Comparison of ENCODE assay signal across 7 mouse cellular contexts in the genomic region with DNA sequence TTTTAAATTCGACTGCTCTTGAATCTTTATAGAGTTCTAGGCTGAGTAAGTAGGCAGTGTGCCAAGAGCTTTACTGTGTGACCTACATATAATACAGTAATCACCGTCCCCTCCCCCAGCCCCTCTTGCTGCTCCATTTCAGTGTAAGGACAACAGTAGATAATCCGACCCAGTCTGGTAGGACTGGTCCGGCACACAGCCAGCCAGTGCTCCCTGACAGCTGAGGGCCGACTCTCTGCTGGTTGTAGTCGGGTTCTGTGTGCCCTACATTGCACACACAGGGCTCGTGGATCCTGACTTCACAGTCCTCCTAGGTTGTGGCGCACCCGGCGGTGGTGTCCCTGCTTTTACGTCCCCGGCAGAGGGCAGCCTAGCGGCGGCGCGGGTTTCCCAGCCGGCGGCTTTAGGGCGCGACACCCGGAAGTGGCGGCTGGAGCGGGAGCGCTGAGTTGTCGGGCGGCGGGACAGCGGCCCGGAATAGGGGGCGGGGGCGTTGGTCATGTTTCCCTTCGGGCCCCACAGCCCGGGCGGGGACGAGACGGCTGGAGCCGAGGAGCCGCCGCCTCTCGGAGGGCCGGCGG. TPM values are rescaled to one million over a fixed set of nuclear protein-coding genes. Genes with fewer than 3 reads are reported as not detected.
DNase-seq lines count a peak whose midpoint lies in the region; ATAC-seq and TF ChIP-seq lines count a peak whose summit lies in the region.

A gene (plus strand): TSS at position 433 of the 581 bp plus-strand sequence.

- H3K9me3 ChIP-seq in embryonic facial prominence, embryonic 10.5 days: no peaks in the 10 kb centered on the region
- no peaks in the 10 kb centered on the region for H3K9me3 ChIP-seq in intestine, postnatal 0 days (ENCODE audit: control insufficient read depth)
- H3K9me3 ChIP-seq in midbrain, embryonic 12.5 days: no peaks in the 10 kb centered on the region

- H3K4me3 ChIP-seq in embryonic facial prominence, embryonic 10.5 days: peak within 1 kb of the TSS; percentile 98
- peak within 1 kb of the TSS; percentile 89 for H3K4me3 ChIP-seq in intestine, postnatal 0 days (ENCODE audit: low read depth, low read length)
- peak within 1 kb of the TSS; percentile 98 for H3K4me3 ChIP-seq in midbrain, embryonic 12.5 days
- peak within 1 kb of the TSS; percentile 81 for H3K4me3 ChIP-seq in small intestine, adult 2 months (ENCODE audit: low read depth, low read length)

- H3K27me3 ChIP-seq in embryonic facial prominence, embryonic 10.5 days (replicated peaks; ENCODE audit: low read depth, poor library complexity, severe bottlenecking): no peaks in the 10 kb centered on the region
- no peaks in the 10 kb centered on the region for H3K27me3 ChIP-seq in intestine, postnatal 0 days (replicated peaks; ENCODE audit: control insufficient read depth, insufficient read depth, low read length)
- H3K27me3 ChIP-seq in midbrain, embryonic 12.5 days: no peaks in the 10 kb centered on the region
- H3K27me3 ChIP-seq in small intestine, adult 2 months (ENCODE audit: control insufficient read depth, insufficient read depth, low read length): no peaks in the 10 kb centered on the region

- peak; percentile 98 for DNase-seq in adrenal gland, postnatal 10 days
- DNase-seq in embryonic facial prominence, embryonic 10.5 days (ENCODE audit: low spot score): peak; percentile 95
- DNase-seq in gonadal fat pad, adult 2 months (ENCODE audit: low read depth): no peak
- peak; percentile 94 for DNase-seq in left cerebral cortex, postnatal 4 days

- H3K27ac ChIP-seq in embryonic facial prominence, embryonic 10.5 days (replicated peaks): peak within 1 kb of the TSS; percentile 94
- peak within 1 kb of the TSS; percentile 99 for H3K27ac ChIP-seq in intestine, postnatal 0 days (ENCODE audit: low read depth, low read length)
- peak within 1 kb of the TSS; percentile 94 for H3K27ac ChIP-seq in midbrain, embryonic 12.5 days (replicated peaks)
- H3K27ac ChIP-seq in small intestine, adult 2 months (ENCODE audit: insufficient read depth, low read depth, low read length): peak within 1 kb of the TSS; percentile 50

- ATAC-seq in intestine, postnatal 0 days: peak; percentile 94
- peak; percentile 94 for ATAC-seq in midbrain, embryonic 12.5 days (ENCODE audit: low FRiP score, low read depth)

- peak within 1 kb of the TSS; percentile 65 for H3K4me2 ChIP-seq in intestine, postnatal 0 days (replicated peaks; ENCODE audit: low read depth)
- H3K4me2 ChIP-seq in midbrain, embryonic 12.5 days (replicated peaks): peak within 1 kb of the TSS; percentile 88

- peak; percentile 69 for TF ChIP-seq POLR2A in small intestine, adult 2 months (IDR thresholded peaks at IDR 0.05; ENCODE audit: low read depth, low read length)

- peak; percentile 80 for TF ChIP-seq CTCF in intestine, postnatal 0 days (IDR thresholded peaks at IDR 0.05; ENCODE audit: low read depth)
- TF ChIP-seq CTCF in small intestine, adult 2 months (IDR thresholded peaks at IDR 0.05; ENCODE audit: extremely low read depth, insufficient read length, insufficient replicate concordance, low read depth, low read length): peak; percentile 40; the same call in 1 of the 2 replicates

- WGBS in embryonic facial prominence, embryonic 10.5 days: 2% methylated on average over 42 of the region's 42 CpGs
- WGBS in intestine, postnatal 0 days: under 1% methylated on average over 40 of the region's 42 CpGs
- WGBS in midbrain, embryonic 12.5 days: 2% methylated on average over 41 of the region's 42 CpGs
- WGBS in small intestine, adult 2 months: under 1% methylated on average over 35 of the region's 42 CpGs

- peak within 1 kb of the TSS; percentile 96 for H3K9ac ChIP-seq in intestine, postnatal 0 days (ENCODE audit: low read depth, low read length)
- H3K9ac ChIP-seq in midbrain, embryonic 12.5 days (replicated peaks): peak within 1 kb of the TSS; percentile 95

- intact Hi-C loops in left cerebral cortex, postnatal 4 days (cut with DNase I): no loop called here

- H3K4me1 ChIP-seq in embryonic facial prominence, embryonic 10.5 days: peaks cover 26% of the 10 kb centered on the region
- H3K4me1 ChIP-seq in intestine, postnatal 0 days (replicated peaks; ENCODE audit: control insufficient read depth, insufficient read depth, low read length): no peaks in the 10 kb centered on the region
- peaks cover 22% of the 10 kb centered on the region for H3K4me1 ChIP-seq in midbrain, embryonic 12.5 days
- H3K4me1 ChIP-seq in small intestine, adult 2 months (ENCODE audit: control insufficient read depth, insufficient read depth, insufficient read length, low read length): peaks cover 4% of the 10 kb centered on the region; the same call in 1 of the 2 replicates

- H3K36me3 ChIP-seq in embryonic facial prominence, embryonic 10.5 days (replicated peaks): peaks cover 28% of the 10 kb centered on the region
- H3K36me3 ChIP-seq in intestine, postnatal 0 days (ENCODE audit: control insufficient read depth, insufficient read depth): no peaks in the 10 kb centered on the region
- H3K36me3 ChIP-seq in midbrain, embryonic 12.5 days: 0 out of 2 replicates have a peak, but pooled peaks cover 5% of the 10 kb centered on the region
- peaks cover 6% of the 10 kb centered on the region; the same call in 1 of the 2 replicates for H3K36me3 ChIP-seq in small intestine, adult 2 months (ENCODE audit: control insufficient read depth, insufficient read depth, low read length)

RNA-seq across cellular contexts. Expression of the gene that starts here (rescaled TPM):
- total RNA-seq in adrenal gland, postnatal 10 days (2021): 10 to 100 TPM; 25.4 to 28.4 TPM
- polyA plus RNA-seq in embryonic facial prominence, embryonic 10.5 days (2016; fragmentation: Nextera tagmentation; extraction: Ambion mirVana): 9.0 and 9.3 TPM in 2 replicates
- polyA plus RNA-seq in gonadal fat pad, adult 2 months (2012; rRNA removed): 17.3 and 20.0 TPM in 2 replicates
- 9.8 and 10.5 TPM in 2 replicates for polyA plus RNA-seq in intestine, postnatal 0 days (2015; fragmentation: Nextera tagmentation; extraction: Ambion mirVana)
- total RNA-seq in left cerebral cortex, postnatal 4 days (2021): 10 to 100 TPM; 22.4 to 22.8 TPM
- polyA plus RNA-seq in midbrain, embryonic 12.5 days (2016; fragmentation: Nextera tagmentation; extraction: Ambion mirVana): 12.8 and 14.2 TPM in 2 replicates
- polyA plus RNA-seq in small intestine, adult 2 months (2012; rRNA removed): 11.5 and 23.1 TPM in 2 replicates
